Mouse (Mus musculus) liver, embryonic 14.5 days (tissue): ENCODE data around the gene Fxyd7. TPM values are rescaled to one million over a fixed set of nuclear protein-coding genes. Genes with fewer than 3 reads are reported as not detected.

ENCODE experiments used
- ATAC-seq: fragments of 200-750 bp; cut with Nextera tagmentation; 2 replicates; pipeline ENCODE4 v1.8.0; 2017; ENCODE audit warnings: moderate number of reproducible peaks, mild to moderate bottlenecking, moderate library complexity; ENCODE audit not compliant: insufficient read depth
- DNase-seq, 3 experiments: peaks; one replicate each; pipeline ENCODE4 v3.0.0-alpha.2; 2012 to 2013; ENCODE audit warnings: low read depth in 3 of 3, low spot score in 3 of 3
- H3K27ac ChIP-seq: fragments of 300-500 bp; sonication (generic); 2 replicates; pipeline ENCODE4 v1.5.1; 2014; ENCODE audit warnings: moderate library complexity, mild to moderate bottlenecking, control low read depth, inconsistent platforms
- H3K27me3 ChIP-seq: fragments of 300-500 bp; sonication (generic); 2 replicates; pipeline ENCODE4 v1.6.1; 2014; ENCODE audit warnings: mild to moderate bottlenecking, low read length, moderate library complexity; ENCODE audit not compliant: control insufficient read depth, insufficient read depth
- H3K36me3 ChIP-seq: fragments of 300-500 bp; sonication (generic); replicated peaks from 2 replicates; pipeline ENCODE4 v1.6.1; 2014; ENCODE audit warnings: low read depth; ENCODE audit not compliant: control insufficient read depth, insufficient read depth
- H3K4me1 ChIP-seq, 2 experiments: fragments of 200-500 bp in 1 of 2; fragments of 300-500 bp in 1 of 2; sonication (generic) in 1 of 2; replicated peaks; 2 replicates each; pipeline ENCODE4 v1.6.1; 2012 to 2014; ENCODE audit warnings: antibody characterized with exemption in 1 of 2, inconsistent platforms in 1 of 2, low read length in 1 of 2; ENCODE audit not compliant: control insufficient read depth in 2 of 2, insufficient read depth in 2 of 2
- H3K4me2 ChIP-seq: fragments of 300-500 bp; sonication (generic); 2 replicates; pipeline ENCODE4 v1.6.1; 2014; ENCODE audit warnings: low read depth, mild to moderate bottlenecking, control low read depth, moderate library complexity
- H3K4me3 ChIP-seq, 2 experiments: fragments of 200-500 bp in 1 of 2; fragments of 300-500 bp in 1 of 2; sonication (generic) in 1 of 2; 2 replicates each; pipeline ENCODE4 v1.5.1; 2012 to 2014; ENCODE audit warnings: low read depth in 2 of 2, low read length in 2 of 2, mild to moderate bottlenecking in 2 of 2, control low read depth in 1 of 2, inconsistent platforms in 1 of 2, moderate library complexity in 1 of 2; ENCODE audit not compliant: insufficient read depth in 1 of 2
- H3K9ac ChIP-seq: fragments of 300-500 bp; sonication (generic); replicated peaks from 2 replicates; pipeline ENCODE4 v1.6.1; 2014; ENCODE audit warnings: mild to moderate bottlenecking, control low read depth, moderate library complexity
- H3K9me3 ChIP-seq: fragments of 300-500 bp; sonication (generic); 2 replicates; pipeline ENCODE4 v1.6.1; 2016; ENCODE audit warnings: low read length, mixed read lengths; ENCODE audit not compliant: control insufficient read depth
- CTCF ChIP-seq: IDR thresholded peaks from 2 replicates; pipeline ENCODE4 v1.5.1; 2016; ENCODE audit warnings: antibody characterized with exemption, low read depth, control low read depth
- EP300 ChIP-seq: IDR thresholded peaks from 2 replicates; pipeline ENCODE4 v1.6.1; 2016; ENCODE audit warnings: antibody characterized with exemption, low read depth
- WGBS: fragments of 180-500 bp; shearing (Covaris S2); extraction: QIAGEN DNeasy Blood & Tissue Kit; methylation state at CpG from one replicate; pipeline ENCODE4 v1.1.7; 2014; ENCODE audit not compliant: insufficient replicate concordance; 5-methylcytosine and 5-hydroxymethylcytosine counted together
- polyA plus RNA-seq, 2 experiments: library from polyadenylated mRNA; depleted of rRNA in 1 of 2; stranded (reverse) in 1 of 2; unstranded in 1 of 2; fragments of >200 nt; fragmentation: Nextera tagmentation in 1 of 2; extraction: Ambion mirVana in 1 of 2; gene quantifications; 2 replicates each; pipeline versions ENCODE4 v1.2.1 to v1.2.3; 2012 to 2014

Gene Fxyd7
- polyA plus RNA-seq, 2 experiments, result 0.21 to 0.23 TPM

DNA sequence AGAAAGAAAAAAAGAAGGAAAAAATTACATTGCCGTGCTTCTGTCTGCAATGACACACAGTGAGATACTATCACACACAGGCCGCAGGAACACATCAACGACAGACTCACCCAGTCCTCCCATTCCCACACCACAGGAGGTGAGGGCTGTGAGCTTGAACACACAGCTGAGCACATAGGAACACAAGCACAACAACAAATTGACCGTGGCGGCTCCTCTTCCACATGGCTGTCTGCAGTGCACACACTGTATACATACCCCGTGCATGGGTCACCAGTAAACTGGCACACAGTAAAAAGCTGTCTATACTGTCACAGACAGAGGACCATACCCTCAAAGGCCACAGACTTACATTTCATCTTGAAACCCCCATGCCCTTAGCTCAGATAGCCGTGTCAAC is 5.2 kb upstream of the Fxyd7 start:
- H3K4me1 ChIP-seq, result peaks cover 0 to 7% of the 10 kb centered on the region in 2 experiments; a peak in 1 of 4 replicates
- ATAC-seq, result no peak
- WGBS, result 52% methylated on average over 7 of the region's 7 CpGs

DNA sequence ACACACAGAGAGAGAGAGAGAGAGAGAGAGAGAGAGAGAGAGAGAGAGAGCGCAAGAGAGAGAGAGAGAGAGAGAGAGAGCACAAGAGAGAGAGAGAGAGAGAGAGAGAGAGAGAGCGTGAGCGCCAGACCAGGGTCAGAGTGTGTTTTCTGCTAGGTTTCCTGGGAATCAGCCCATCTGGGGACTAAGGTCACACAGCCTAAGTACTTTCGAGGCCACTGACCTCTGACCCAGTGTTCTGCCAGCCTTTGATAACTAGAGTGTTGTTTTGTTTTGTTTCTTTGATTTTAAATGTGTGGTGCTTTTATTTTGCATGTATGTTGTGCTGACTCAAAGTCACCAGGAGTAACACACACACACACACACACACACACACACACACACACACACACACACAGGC is 4.6 kb upstream of the Fxyd7 start:
- Histone ChIP-seq H3K9ac (no peak overlapping the region), H3K4me3 (no peak overlapping the region), H3K36me3 (no peaks in the 10 kb centered on the region), H3K27ac (no peak overlapping the region), H3K4me2 (no peak overlapping the region; the same call in 1 of the 2 replicates), H3K4me1 (peaks cover 0 to 7% of the 10 kb centered on the region in 2 experiments; a peak in 1 of 4 replicates), H3K27me3 (peaks cover 24% of the 10 kb centered on the region), H3K9me3 (no peaks in the 10 kb centered on the region)
- TF ChIP-seq EP300, result no peak
- no peak for TF ChIP-seq CTCF
- 32% methylated on average over 3 of the region's 4 CpGs for WGBS
- ATAC-seq (peak; percentile 57; the same call in 1 of the 2 replicates), DNase-seq (peak in 1 of 3 experiments; percentile 34)

More for the DNA sequence above, 5.2 kb upstream of the Fxyd7 start:
- H3K9ac ChIP-seq, result no peak overlapping the region
- TF ChIP-seq CTCF (no peak), EP300 (no peak)
- H3K4me3 ChIP-seq, result no peak overlapping the region
- H3K4me2 ChIP-seq, result no peak overlapping the region
- no peaks in the 10 kb centered on the region for H3K36me3 ChIP-seq
- no peaks in the 10 kb centered on the region for H3K9me3 ChIP-seq
- no peak for DNase-seq
- H3K27me3 ChIP-seq, result peaks cover 19% of the 10 kb centered on the region
- no peak overlapping the region for H3K27ac ChIP-seq

DNA sequence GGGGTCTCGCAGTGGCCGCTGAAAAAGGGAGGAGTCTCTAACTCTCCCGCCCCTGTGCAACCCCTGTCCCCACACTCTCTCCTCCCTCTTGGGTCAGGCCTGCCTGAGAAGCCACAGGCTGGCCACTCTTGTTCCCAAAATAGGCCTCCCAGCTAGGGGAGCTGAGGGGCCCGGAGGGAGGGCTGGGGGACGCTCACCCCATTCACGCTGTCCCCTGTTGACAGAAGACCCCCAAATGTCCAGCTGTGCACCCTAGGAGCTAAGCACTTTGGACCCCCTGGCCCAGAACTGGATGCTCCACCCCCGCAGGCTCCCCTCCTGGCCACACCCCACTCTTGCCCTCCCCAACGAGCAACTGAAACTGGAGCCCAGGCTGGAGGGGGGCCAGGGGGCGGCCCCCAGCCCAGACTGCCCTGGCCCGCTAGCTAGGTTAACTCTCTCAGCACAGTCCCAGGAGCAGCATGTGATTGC is 4.1 kb upstream of the Fxyd7 start:
- H3K9me3 ChIP-seq, result no peaks in the 10 kb centered on the region
- peaks cover 0 to 7% of the 10 kb centered on the region in 2 experiments; a peak in 1 of 4 replicates for H3K4me1 ChIP-seq
- no peak overlapping the region for H3K9ac ChIP-seq
- WGBS, result 20% methylated on average over 10 of the region's 10 CpGs
- peak overlapping the region in 1 of 2 experiments; percentile 3; a peak in 1 of 4 replicates for H3K4me3 ChIP-seq
- TF ChIP-seq EP300 (no peak), CTCF (no peak)
- peaks cover 29% of the 10 kb centered on the region for H3K27me3 ChIP-seq
- H3K36me3 ChIP-seq, result no peaks in the 10 kb centered on the region
- DNase-seq (peak in 1 of 3 experiments; percentile 29), ATAC-seq (peak; percentile 71)
- no peak overlapping the region for H3K27ac ChIP-seq
- peak overlapping the region; percentile 44 for H3K4me2 ChIP-seq

DNA sequence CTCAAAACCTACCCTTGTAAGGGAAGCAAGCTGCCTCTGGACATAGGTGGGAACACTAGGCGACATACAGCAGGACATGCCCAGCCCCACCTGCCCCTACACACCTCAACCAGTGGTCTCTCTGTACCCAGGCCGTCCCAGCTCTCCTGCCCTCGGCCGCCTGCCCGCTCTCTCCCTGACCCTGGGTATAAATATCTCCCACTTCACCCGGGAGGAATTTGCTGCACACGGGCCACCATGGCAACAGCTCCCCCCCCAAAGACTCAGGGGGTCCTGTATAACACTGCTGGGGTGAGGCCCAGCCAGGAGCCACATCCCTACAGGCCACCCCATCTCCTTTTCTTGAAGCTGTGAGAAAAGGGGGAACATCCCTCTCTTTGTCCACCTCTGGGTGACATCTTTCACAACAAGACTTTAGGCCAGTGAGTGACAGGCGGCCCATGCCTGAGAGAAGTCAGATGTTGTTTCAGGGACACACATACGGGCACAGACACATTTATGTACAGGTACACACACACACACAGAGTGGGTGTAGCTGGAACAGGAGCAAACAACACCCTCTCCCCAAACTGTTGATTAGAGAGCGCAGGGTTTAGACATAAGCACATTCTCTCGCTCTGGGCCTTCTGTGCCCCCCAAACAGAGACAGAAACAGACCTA is 3.5 kb upstream of the Fxyd7 start:
- WGBS, result 56% methylated on average over 11 of the region's 11 CpGs
- no peaks in the 10 kb centered on the region for H3K9me3 ChIP-seq
- no peak overlapping the region for H3K27ac ChIP-seq
- H3K4me3 ChIP-seq, result peak overlapping the region in 1 of 2 experiments; percentile 3; a peak in 1 of 4 replicates
- peak overlapping the region; percentile 44 for H3K4me2 ChIP-seq
- peaks cover 31% of the 10 kb centered on the region for H3K27me3 ChIP-seq
- no peaks in the 10 kb centered on the region for H3K36me3 ChIP-seq
- TF ChIP-seq CTCF (no peak), EP300 (no peak)
- peaks cover 0 to 7% of the 10 kb centered on the region in 2 experiments; a peak in 1 of 4 replicates for H3K4me1 ChIP-seq
- DNase-seq (no peak), ATAC-seq (peak; percentile 7; the same call in 1 of the 2 replicates)
- no peak overlapping the region for H3K9ac ChIP-seq

DNA sequence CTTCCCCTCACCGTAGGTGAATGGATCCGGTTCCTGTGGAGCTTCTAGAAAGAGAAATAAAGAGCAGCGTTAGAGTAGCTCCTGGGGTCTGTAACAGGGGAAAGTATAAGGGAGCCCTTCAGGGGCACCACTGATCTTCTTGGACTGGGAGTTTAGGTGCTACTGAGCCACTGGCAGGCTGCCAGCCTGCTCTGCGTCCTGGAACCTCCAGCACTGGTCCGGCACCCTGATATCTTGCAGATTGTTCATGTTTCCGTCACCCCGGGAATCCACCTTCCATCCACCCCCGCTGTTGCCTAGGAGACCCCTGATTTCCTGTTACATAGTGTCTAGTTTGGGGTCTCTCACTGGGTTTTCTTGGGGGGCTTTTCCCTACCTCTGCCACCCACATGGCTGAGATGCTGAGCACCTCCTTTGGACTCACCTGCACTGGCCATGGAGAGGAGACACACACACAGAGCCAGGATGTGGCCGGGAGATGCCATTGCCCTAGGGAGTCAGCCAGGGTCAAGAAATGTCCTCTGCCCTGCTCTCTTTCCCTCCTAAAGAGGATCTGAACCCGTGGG is 2.7 kb upstream of the Fxyd7 start:
- ATAC-seq (no peak), DNase-seq (no peak)
- Histone ChIP-seq H3K36me3 (no peaks in the 10 kb centered on the region), H3K4me1 (peaks cover 0 to 7% of the 10 kb centered on the region in 2 experiments; a peak in 1 of 4 replicates), H3K4me2 (no peak overlapping the region), H3K9me3 (no peaks in the 10 kb centered on the region), H3K4me3 (no peak overlapping the region), H3K9ac (no peak overlapping the region), H3K27me3 (peaks cover 31% of the 10 kb centered on the region), H3K27ac (no peak overlapping the region)
- TF ChIP-seq EP300 (no peak), CTCF (no peak)
- WGBS, result 44% methylated on average over 10 of the region's 10 CpGs
